Mouse (Mus musculus) limb, embryonic 10.5 days (tissue): ENCODE measurements at regions not wholly inside any gene's neighbourhood (a gene's known extent, or its start where the extent isn't known, plus 50 kb on each side); places are given as distances from the start of the nearest gene placed in this dataset. TPM values are rescaled to one million over a fixed set of nuclear protein-coding genes. Genes with fewer than 3 reads are reported as not detected.

ENCODE experiments used
- DNase-seq: peaks from one replicate; pipeline ENCODE4 v3.0.0-alpha.2; 2017; ENCODE audit warnings: low spot score
- H3K27ac ChIP-seq: fragments of 300-500 bp; sonication (generic); 2 replicates; pipeline ENCODE4 v1.5.1; 2016; ENCODE audit warnings: mild to moderate bottlenecking
- H3K27me3 ChIP-seq: fragments of 300-500 bp; sonication (generic); 2 replicates; pipeline ENCODE4 v1.6.1; 2016; ENCODE audit warnings: low read depth, mild to moderate bottlenecking; ENCODE audit not compliant: poor library complexity, severe bottlenecking
- H3K36me3 ChIP-seq: fragments of 300-500 bp; sonication (generic); 2 replicates; pipeline ENCODE4 v1.6.1; 2016; ENCODE audit warnings: mild to moderate bottlenecking, moderate library complexity
- H3K4me1 ChIP-seq: fragments of 300-500 bp; sonication (generic); 2 replicates; pipeline ENCODE4 v1.6.1; 2016
- H3K4me3 ChIP-seq: fragments of 300-500 bp; sonication (generic); 2 replicates; pipeline ENCODE4 v1.5.1; 2016; ENCODE audit warnings: mild to moderate bottlenecking, moderate library complexity
- H3K9me3 ChIP-seq: fragments of 300-500 bp; sonication (generic); replicated peaks from 2 replicates; pipeline ENCODE4 v1.6.1; 2016; ENCODE audit warnings: mild to moderate bottlenecking
- whole genome bisulfite sequencing: fragments of 180-500 bp; shearing (Covaris S2); methylation state at CpG from one replicate; pipeline ENCODE4 v1.1.7; 2016; 5-methylcytosine and 5-hydroxymethylcytosine counted together
- microRNA-seq: library from miRNA; unstranded; fragments of <30 nt; microRNA quantifications from one replicate; pipeline ENCODE4, GENCODE M21; 2017

DNA sequence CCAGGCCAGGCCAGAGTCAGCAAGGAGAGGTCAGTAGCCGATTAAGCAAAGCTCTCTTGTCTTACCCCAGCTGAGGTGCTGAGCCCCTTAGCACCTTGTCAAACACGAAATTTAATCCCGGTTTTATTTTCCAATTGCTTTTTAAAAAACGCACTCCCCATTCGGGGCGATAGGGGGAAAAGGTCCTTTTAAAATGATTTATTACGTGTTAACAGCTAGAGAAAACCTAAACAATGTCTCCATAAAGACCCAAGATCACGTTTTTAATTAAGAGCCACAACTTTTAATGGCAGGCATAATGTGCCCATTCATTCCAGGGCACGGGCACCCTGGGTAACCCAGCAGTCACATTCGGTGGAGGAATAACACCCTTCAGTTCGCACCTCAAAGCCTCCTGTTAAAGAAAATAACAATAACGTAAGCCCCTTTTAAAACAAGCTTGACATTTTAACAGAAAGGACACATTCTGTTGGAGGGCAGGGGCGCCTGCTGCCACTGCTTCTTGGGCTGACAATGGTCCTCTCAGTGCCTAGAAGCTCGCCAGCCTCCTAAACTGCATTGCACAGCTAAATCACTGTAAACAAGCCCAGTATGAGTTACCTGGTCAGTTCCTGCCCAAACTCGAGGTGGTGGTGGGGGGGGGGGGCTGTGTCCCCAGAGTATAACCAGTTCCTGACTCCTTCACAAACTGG, 79.1 kb upstream of the Elac2 start:
- Histone ChIP-seq H3K9me3 (no peaks in the 10 kb centered on the region), H3K27me3 (peaks cover 85% of the 10 kb centered on the region), H3K4me1 (peaks cover 35% of the 10 kb centered on the region), H3K4me3 (no peak overlapping the region), H3K27ac (peak overlapping the region; percentile 70), H3K36me3 (no peaks in the 10 kb centered on the region)
- peak; percentile 50 for DNase-seq
- 26% methylated on average over 15 of the region's 15 CpGs for WGBS

GRCm38 (mm10) chr11:64916783-64917182, 62.1 kb upstream of the Elac2 start:
- 47% methylated on average over 8 of the region's 8 CpGs for WGBS
- Histone ChIP-seq H3K27ac (no peak overlapping the region), H3K9me3 (no peaks in the 10 kb centered on the region), H3K27me3 (peaks cover 34% of the 10 kb centered on the region), H3K4me3 (no peak overlapping the region), H3K36me3 (no peaks in the 10 kb centered on the region), H3K4me1 (peaks cover 15% of the 10 kb centered on the region)
- peak; percentile 40 for DNase-seq

DNA sequence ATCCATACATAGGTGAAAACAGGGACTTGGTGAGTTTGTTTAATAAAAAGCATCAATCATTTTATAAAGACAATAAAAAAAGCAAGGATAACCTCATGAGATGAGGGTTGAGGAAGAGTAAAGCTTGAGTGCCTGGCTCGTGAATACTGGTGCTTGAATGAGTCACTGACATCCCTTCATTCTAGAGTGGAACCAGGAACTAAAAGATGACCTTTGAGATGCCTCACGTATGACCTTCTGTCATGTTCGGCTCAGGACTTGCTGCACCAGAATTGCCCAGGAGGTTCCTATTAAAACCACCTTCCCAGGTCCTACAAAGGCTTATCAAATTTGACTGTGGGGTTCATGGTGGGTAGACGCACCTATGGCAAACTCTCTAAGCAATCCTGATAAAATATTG, 61.5 kb upstream of the Elac2 start:
- Histone ChIP-seq H3K27me3 (peaks cover 29% of the 10 kb centered on the region), H3K9me3 (no peaks in the 10 kb centered on the region), H3K36me3 (no peaks in the 10 kb centered on the region), H3K27ac (no peak overlapping the region), H3K4me3 (no peak overlapping the region), H3K4me1 (peaks cover 15% of the 10 kb centered on the region)
- WGBS, result 83% methylated on average over 4 of the region's 4 CpGs
- DNase-seq, result no peak

DNA sequence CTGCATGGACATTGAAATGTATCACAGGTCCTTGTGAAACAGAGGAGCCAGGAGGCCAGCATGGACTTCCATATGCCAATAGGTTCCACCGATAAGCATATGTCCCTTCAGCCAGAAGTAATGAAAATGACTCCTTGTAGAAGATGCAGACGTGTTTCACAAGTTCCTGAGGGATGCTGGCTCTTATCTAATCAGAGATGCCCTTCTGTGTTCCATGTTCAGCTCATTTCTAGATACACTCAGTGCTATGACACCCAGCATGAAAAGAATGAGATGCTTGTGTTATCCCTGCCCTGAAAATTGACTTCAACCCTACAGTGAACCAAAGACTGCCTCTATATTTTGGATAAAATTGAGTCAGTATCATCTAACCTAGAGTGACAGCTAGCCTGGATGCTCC, 53.8 kb upstream of the Elac2 start:
- no peak for DNase-seq
- Histone ChIP-seq H3K4me1 (no peaks in the 10 kb centered on the region), H3K9me3 (no peaks in the 10 kb centered on the region), H3K4me3 (no peak overlapping the region), H3K27me3 (peaks cover 14% of the 10 kb centered on the region; the same call in 1 of the 2 replicates), H3K36me3 (no peaks in the 10 kb centered on the region), H3K27ac (no peak overlapping the region)
- 85% methylated on average over 2 of the region's 2 CpGs for WGBS

DNA sequence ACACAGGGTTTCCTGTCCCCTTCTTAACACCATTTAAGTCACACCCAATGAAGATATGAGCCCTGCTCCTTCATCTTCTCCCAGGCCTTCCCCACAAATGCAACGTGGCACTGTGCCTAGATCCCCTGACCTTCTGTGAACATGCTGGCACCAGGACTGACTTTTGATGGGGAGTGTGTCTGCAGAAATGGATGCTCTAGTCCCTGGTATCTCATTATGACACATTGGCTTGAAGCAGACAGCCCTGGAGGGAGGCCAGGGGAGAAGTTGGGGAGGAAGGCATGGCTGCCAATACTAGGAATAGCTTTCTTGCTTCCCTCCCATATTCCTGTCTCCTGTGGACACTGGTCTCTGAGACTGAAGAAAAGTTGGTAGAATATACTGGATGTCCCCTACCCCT, 52.9 kb upstream of the Elac2 start:
- H3K9me3 ChIP-seq, result no peaks in the 10 kb centered on the region
- DNase-seq, result no peak
- no peak overlapping the region for H3K27ac ChIP-seq

More for the DNA sequence above, 52.9 kb upstream of the Elac2 start:
- H3K4me3 ChIP-seq, result no peak overlapping the region
- peaks cover 14% of the 10 kb centered on the region; the same call in 1 of the 2 replicates for H3K27me3 ChIP-seq
- H3K36me3 ChIP-seq, result no peaks in the 10 kb centered on the region
- no peaks in the 10 kb centered on the region for H3K4me1 ChIP-seq
- WGBS, result 71% methylated on average over 1 of the region's 1 CpGs

Small RNA genes lying in the stretch of these regions (microRNA-seq; reads per million reads assigned to microRNA genes)
- gene Gm24275, result not detected
